8 mouse cellular contexts compared by ENCODE assay signal in genomic region chr9:72155250-72156138, GRCm38 (mm10). TPM values are rescaled to one million over a fixed set of nuclear protein-coding genes. Genes with fewer than 3 reads are reported as not detected.
DNase-seq lines count a peak whose midpoint lies in the region; ATAC-seq lines count a peak whose summit lies in the region.

No protein-coding gene starts in this region.

- H3K9ac ChIP-seq in hindbrain, embryonic 16.5 days (ENCODE audit: low read depth, low read length), result peak overlapping the region; percentile 47
- H3K9ac ChIP-seq in midbrain, embryonic 14.5 days (replicated peaks; ENCODE audit: low read length), result peak overlapping the region; percentile 44

- no peaks in the 10 kb centered on the region for H3K36me3 ChIP-seq in hindbrain, embryonic 16.5 days (ENCODE audit: control insufficient read depth, insufficient read depth, low read length)
- H3K36me3 ChIP-seq in midbrain, embryonic 14.5 days (ENCODE audit: control insufficient read depth, insufficient read depth, low read length), result no peaks in the 10 kb centered on the region

- H3K9me3 ChIP-seq in hindbrain, embryonic 16.5 days (ENCODE audit: control insufficient read depth, low read length), result 0 out of 2 replicates have a peak, but pooled peaks cover 2% of the 10 kb centered on the region
- no peaks in the 10 kb centered on the region for H3K9me3 ChIP-seq in midbrain, embryonic 14.5 days (ENCODE audit: control insufficient read depth, low read length)

- H3K27ac ChIP-seq in hindbrain, embryonic 16.5 days (ENCODE audit: low read depth, low read length), result peak overlapping the region; percentile 63
- H3K27ac ChIP-seq in midbrain, embryonic 14.5 days (replicated peaks; ENCODE audit: low read depth, low read length), result 0 out of 2 replicates have a peak overlapping the region, but pooled peaks have one; percentile 3

- no peak for DNase-seq in frontal cortex, postnatal 14 days (ENCODE audit: low spot score in 2 of 2)
- peak; percentile 41 for DNase-seq in right cerebral cortex, adult 18-20 months
- no peak for DNase-seq in right cerebral cortex, postnatal 14 days
- DNase-seq in midbrain, embryonic 14.5 days, result peak; percentile 68
- no peak for DNase-seq in adrenal gland, adult 2 months

- peak overlapping the region; percentile 72 for H3K4me2 ChIP-seq in hindbrain, embryonic 16.5 days (ENCODE audit: low read length)
- peak overlapping the region; percentile 64 for H3K4me2 ChIP-seq in midbrain, embryonic 14.5 days (ENCODE audit: low read length)

- no peaks in the 10 kb centered on the region for H3K27me3 ChIP-seq in hindbrain, embryonic 16.5 days (replicated peaks; ENCODE audit: control insufficient read depth, insufficient read depth, low read length)
- no peaks in the 10 kb centered on the region for H3K27me3 ChIP-seq in midbrain, embryonic 14.5 days (ENCODE audit: control insufficient read depth, insufficient read depth, low read length)

- WGBS in hindbrain, embryonic 16.5 days, result 11% methylated on average over 21 of the region's 21 CpGs
- WGBS in midbrain, embryonic 14.5 days, result 8% methylated on average over 21 of the region's 21 CpGs

- peaks cover 3% of the 10 kb centered on the region for H3K4me1 ChIP-seq in hindbrain, embryonic 16.5 days (ENCODE audit: control insufficient read depth, insufficient read depth, low read depth, low read length)
- H3K4me1 ChIP-seq in midbrain, embryonic 14.5 days (ENCODE audit: control insufficient read depth, insufficient read depth, low read length), result peaks cover 10% of the 10 kb centered on the region; the same call in 1 of the 2 replicates

- peak; percentile 84 for ATAC-seq in frontal cortex, adult (ENCODE audit: low TSS enrichment)
- 0 out of 2 replicates have a peak, but pooled peaks have one; percentile 40 for ATAC-seq in hindbrain, embryonic 16.5 days
- ATAC-seq in midbrain, embryonic 14.5 days (ENCODE audit: low FRiP score, low TSS enrichment), result no peak
- ATAC-seq in erythroid progenitor cell, adult 5-6 weeks (replicated peaks; ENCODE audit: low FRiP score, poor library complexity, severe bottlenecking), result no peak

- H3K4me3 ChIP-seq in hindbrain, embryonic 16.5 days (ENCODE audit: low read length), result peak overlapping the region; percentile 32
- peak overlapping the region; percentile 28 for H3K4me3 ChIP-seq in midbrain, embryonic 14.5 days (replicated peaks; ENCODE audit: low read depth, low read length)

RNA-seq across cellular contexts. Expression of gene Tcf12, which starts 43.8 kb away (rescaled TPM):
- polyA plus RNA-seq in hindbrain, embryonic 16.5 days (2015; fragmentation: Nextera tagmentation; extraction: Ambion mirVana), result 56.8 and 62.7 TPM in 2 replicates
- polyA plus RNA-seq in midbrain, embryonic 14.5 days (2014; fragmentation: Nextera tagmentation; extraction: Ambion mirVana), result 68.5 and 93.6 TPM in 2 replicates
- total RNA-seq in erythroid progenitor cell, adult 5-6 weeks (2015; ENCODE audit: low replicate concordance), result 24.5 and 36.9 TPM in 2 replicates
- 20.0 and 28.4 TPM in 2 replicates for total RNA-seq in erythroid progenitor cell, adult 5-6 weeks (2017; ENCODE audit: low replicate concordance)
- 10 to 100 TPM; 81.1 to 97.5 TPM for total RNA-seq in adrenal gland, adult 2 months (2021)
- polyA plus RNA-seq in adrenal gland, adult 2 months (2012; rRNA removed), result 50.2 and 52.2 TPM in 2 replicates

Comparison
In these comparisons a context has a peak if more than half of its experiments do, and no peak if none do; other contexts are left out.
1. DNase-seq: peak in right cerebral cortex, adult 18-20 months (single experiment) and midbrain, embryonic 14.5 days (single experiment); none in frontal cortex, postnatal 14 days (0 of 2), right cerebral cortex, postnatal 14 days (single experiment) and adrenal gland, adult 2 months (single experiment).
2. ATAC-seq: peak in frontal cortex, adult (single experiment) and hindbrain, embryonic 16.5 days (single experiment); none in midbrain, embryonic 14.5 days (single experiment) and erythroid progenitor cell, adult 5-6 weeks (single experiment).